Mouse (Mus musculus): ENCODE measurements at regions not wholly inside any gene's neighbourhood (a gene's known extent, or its start where the extent isn't known, plus 50 kb on each side); places are given as distances from the start of the nearest gene placed in this dataset.

DNA sequence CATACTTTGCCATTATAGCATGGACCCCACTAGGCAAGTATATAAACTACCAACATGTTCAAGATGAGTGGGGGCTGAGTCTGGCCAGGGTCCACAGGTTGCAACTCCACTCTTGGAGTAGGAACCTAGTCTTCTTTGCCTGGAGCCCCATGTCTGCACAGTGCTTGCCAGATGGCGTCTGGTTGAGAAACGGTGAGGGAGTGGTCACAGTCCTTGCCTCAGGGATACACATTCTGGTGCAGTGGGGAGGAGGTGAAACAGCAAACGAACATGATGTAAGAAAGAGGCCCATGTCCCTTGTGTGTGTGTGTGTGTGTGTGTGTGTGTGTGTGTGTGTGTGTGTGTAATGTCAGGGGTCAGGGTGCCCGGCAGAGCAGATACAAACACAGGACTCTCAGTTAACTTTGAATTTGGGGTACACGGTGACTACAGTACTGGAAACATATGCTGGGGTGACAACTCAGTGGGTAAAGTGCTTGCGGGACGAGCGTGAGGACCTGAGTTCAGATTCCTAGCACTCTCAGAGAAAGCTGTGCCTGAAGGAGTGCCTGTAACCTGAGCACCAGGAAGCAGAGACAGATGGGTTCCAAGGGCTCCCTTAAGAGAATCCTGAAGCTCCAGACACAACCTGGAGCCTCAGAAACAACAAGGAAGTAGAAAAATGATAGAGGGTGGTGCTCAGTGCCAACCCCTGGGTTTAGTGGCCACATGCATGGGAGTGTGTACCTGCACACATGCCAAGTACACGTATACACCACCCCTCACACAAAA lies 373.8 kb downstream of the Wdr11 start:
- TF ChIP-seq CHD2 (IDR thresholded peaks at IDR 0.05; ENCODE audit: low read length) (no peak), POLR2A (IDR thresholded peaks at IDR 0.05; ENCODE audit: low read depth, low read length) (no peak), EP300 (IDR thresholded peaks at IDR 0.05; ENCODE audit: low read length) (no peak), CTCF (conservative IDR thresholded peaks at IDR 0.05 in 1 of 2, IDR thresholded peaks at IDR 0.05 in 1 of 2; ENCODE audit: low read depth in 2 of 2, low read length in 2 of 2) (no peak), MAX (IDR thresholded peaks at IDR 0.05; ENCODE audit: low read length) (no peak), UBTF (IDR thresholded peaks at IDR 0.05; ENCODE audit: low read depth, low read length) (no peak), ZC3H11A (IDR thresholded peaks at IDR 0.05; ENCODE audit: low read depth, low read length) (no peak)

Measured in CH12.LX (cell line).